Mouse (Mus musculus) embryo, embryonic 10 days (tissue): ENCODE results near the gene Kdm2a.
"Not testable (repeated sequence)": the region's sequence is repeated elsewhere in the genome, so short reads cannot be mapped to it uniquely, and the experiment has no call there.

ENCODE experiments used
- DNase-seq: peaks from one replicate; pipeline ENCODE4 v3.0.0-alpha.2; 2015; ENCODE audit warnings: low spot score

Kdm2a gene

GRCm38 (mm10) chr19:4417183-4417582 lies 19.1 kb upstream of the Kdm2a start:
- peak; percentile 88 for DNase-seq

DNA sequence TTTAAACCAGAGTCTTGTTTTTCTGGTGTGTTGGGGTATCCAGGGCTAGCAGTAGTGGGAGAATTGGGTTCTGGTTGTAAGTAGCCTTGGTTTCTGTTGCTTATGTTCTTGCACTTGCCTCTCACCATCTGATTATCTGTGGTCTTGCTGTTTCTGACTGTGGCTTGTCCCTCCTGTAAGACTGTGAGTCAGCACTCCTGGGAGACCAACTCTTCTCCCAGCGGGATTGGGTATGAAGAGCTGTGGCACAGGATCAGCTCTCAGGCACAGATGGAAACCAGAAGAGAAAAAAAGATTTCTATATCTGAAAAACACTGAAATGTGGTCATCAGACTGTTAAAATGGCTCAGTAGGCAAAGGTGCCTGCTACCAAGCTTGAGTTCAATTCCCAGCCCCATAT lies 16.5 kb upstream of the Kdm2a start:
- DNase-seq, result no peak

DNA sequence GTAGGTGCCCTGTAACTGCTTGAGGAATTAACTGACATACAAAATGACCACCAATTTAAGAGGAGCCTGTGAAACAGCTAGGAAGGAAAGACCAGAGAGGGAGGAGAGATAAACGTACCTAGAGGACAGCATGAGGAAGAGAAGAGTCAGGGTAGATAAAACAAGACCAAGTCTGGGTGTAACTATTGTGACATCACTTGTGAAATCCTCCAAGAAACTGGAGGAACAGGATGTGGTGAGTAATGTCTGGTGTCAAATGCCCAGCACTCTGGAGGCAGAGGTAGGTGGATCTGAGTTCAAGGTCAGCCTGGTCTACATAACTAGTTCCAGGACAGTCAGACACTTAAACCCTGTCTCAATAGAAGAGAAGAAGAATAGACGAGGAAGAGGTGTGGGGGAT lies 11.0 kb upstream of the Kdm2a start:
- no peak for DNase-seq

DNA sequence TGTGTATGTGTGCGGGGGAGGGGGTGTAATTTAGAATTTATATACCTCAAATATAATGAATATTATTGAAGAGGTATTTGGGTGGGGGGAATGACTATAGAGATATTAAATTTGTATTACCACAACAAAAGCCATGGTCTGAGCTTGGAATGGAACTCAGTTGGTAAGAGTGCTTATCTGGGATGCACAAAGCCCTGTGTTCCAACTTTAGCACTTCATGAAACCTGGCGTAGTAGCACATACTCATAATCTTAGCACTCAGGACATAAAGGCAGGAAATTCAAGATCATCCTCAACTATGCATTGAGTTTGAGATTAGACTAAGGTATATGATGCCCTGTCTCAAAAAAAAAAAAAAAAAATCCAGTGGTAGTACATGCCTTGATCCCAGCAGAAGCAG lies 6.8 kb upstream of the Kdm2a start:
- no peak for DNase-seq

GRCm38 (mm10) chr19:4398959-4399358 lies 874 bp upstream of the Kdm2a start:
- DNase-seq, result no peak

DNA sequence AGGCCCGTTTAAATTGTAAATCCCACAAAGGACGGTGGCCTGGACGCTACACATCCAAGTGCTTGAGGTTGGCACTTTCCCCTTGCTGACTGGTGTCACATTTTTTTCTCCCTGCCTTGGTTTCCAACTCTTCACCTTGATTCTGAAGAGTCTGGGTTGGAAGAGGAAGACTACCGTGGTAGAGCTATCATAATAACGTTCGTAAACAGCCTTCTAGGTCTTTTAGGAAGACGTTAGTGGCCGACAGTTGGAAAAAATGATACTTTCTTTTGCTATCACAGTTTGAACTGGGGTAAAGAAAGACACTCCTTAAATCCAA lies 504 bp upstream of the Kdm2a start:
- DNase-seq, result no peak

DNA sequence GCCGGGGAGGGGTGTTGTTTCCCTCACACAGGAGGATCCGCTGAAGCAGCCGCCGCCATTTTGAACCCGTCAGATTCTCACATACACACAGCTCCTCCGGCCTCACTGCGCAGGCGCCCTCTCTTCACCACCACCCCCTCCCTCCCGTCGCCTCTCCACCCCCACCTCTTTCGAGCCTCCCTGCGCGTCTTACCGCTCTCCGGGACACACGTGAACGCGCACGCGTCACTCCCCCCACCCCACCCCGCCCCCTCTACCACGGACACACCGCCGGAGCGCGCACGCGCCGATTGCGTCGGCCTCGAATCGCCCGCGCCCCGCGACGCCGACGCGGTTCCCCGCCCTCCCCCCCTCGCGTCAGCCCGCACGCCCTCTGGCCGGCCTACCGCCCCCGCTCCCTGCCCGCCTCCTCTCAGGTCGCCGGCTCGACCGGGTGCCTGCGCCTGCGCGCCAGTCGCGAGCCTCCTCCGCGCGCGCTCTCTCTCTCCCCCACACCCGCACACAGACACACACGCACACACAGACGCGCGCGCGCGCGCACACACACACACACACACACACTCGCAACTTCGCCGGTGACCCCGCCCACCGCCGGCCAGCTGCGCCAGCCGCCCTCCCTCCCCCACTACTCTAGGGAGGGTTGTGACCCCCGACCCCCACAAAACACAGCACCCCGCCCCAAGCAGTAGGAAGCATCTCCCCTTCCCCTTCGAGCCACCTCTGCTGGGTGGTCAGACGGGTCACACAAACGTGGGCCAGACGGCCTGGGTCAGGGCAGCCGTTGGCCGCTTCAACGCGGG lies 887 bp downstream of the Kdm2a start:
- DNase-seq, result peak; percentile 98

DNA sequence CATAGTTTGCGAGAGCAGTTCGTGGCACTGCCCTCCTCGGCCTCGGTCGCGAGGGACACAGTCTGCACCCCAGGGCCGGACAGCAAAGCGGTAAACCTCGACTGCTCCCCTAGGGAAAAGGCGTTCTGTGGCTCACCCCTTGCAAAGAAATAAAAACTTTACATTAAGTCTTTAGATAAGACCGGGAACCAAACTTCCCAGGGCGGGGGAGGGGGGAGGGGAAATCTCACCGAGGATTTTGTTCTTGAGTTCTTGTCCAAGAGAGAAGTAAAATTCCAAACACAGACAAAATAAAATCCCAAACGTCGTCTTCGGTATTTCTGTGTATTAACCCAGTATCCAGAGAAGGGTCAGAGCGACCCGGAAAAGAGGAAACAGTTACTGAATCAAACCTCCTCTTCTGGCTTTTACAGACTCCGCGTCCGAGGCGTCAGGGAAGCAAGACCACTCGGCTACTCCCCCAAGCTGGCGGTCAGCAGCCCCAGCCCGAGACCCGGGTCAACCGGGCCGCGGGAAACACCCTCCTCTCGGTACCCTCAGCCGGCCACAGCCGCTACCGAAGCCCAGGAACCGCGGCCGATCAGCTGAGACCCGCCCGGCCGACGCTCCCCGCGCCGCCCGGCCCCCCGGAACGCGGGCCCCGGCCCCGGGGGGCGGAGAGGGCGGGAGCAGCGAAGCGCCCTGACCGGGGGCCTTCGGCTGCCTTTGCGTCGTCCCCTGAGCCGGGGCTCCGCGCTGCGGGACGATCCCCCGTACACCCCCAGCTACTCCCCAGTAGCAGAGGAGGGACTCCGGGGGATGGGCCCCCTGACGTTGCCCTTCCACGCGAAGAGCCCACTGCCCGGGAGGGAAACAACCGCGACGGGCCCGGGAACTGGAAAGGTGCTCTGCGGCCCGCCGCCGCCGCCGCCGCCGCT lies 1.7 kb downstream of the Kdm2a start:
- peak; percentile 32 for DNase-seq

GRCm38 (mm10) chr19:4387276-4387675 lies 10.8 kb downstream of the Kdm2a start:
- no peak for DNase-seq

- no peak for DNase-seq
These were observed 13.1 kb downstream of the Kdm2a start for GRCm38 (mm10) chr19:4385026-4385425.

GRCm38 (mm10) chr19:4384322-4384721 lies 13.8 kb downstream of the Kdm2a start:
- DNase-seq, result no peak

DNA sequence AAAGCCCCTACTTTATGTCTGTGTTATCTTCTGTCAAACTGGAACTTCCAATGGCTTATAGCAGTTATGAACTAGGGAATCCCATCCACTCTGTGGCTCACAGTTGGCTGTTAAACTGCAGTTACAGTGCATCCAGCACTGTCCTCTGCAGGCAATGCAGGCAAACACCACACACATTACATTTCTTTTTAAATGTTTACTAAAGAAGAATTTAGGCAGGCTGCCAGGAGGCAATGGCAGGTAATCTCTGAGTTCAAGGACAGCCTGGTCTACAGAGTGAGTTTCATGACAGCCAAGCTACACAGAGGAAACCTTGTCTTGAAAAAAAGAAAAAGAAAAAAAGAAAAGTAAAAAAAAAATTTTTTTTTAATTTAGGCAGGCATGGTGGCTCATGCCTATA lies 14.8 kb downstream of the Kdm2a start:
- DNase-seq, result no peak

GRCm38 (mm10) chr19:4382303-4382702 lies 15.8 kb downstream of the Kdm2a start:
- DNase-seq, result not testable (repeated sequence)

- DNase-seq, result no peak
These were observed 27.4 kb downstream of the Kdm2a start for GRCm38 (mm10) chr19:4370656-4371055.

- DNase-seq, result no peak
These were observed 27.8 kb downstream of the Kdm2a start for GRCm38 (mm10) chr19:4370254-4370653.

GRCm38 (mm10) chr19:4349455-4349854 lies 48.6 kb downstream of the Kdm2a start:
- no peak for DNase-seq

- DNase-seq, result no peak
These were observed 51.6 kb downstream of the Kdm2a start for GRCm38 (mm10) chr19:4346479-4346878.

DNA sequence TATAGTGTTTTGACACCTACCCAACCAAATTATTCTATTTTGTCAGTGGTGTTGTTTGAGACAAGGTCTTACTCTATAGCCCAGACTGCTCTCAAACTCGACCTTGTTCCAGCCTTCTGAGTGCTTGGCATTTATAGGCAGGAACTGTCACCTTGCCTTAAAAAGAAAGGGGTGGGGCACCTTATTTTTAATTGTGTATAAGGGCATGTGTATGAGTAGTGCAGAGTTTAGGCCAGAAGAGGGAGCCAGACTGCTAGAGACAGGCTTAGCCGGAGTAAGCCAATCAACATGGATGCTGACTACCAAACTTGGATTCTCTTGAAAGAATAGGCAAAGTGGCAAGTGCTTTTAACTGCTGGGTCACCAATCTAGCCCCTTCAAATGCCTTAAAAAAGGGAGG lies 59.9 kb downstream of the Kdm2a start:
- DNase-seq, result peak; percentile 81

GRCm38 (mm10) chr19:4333791-4334190 lies 64.3 kb downstream of the Kdm2a start:
- peak; percentile 97 for DNase-seq

- peak; percentile 34 for DNase-seq
These were observed 64.8 kb downstream of the Kdm2a start for GRCm38 (mm10) chr19:4333100-4333775.

GRCm38 (mm10) chr19:4332653-4333052 lies 65.4 kb downstream of the Kdm2a start:
- DNase-seq, result peak; percentile 78

GRCm38 (mm10) chr19:4331273-4331672 lies 66.8 kb downstream of the Kdm2a start:
- DNase-seq, result no peak

DNA sequence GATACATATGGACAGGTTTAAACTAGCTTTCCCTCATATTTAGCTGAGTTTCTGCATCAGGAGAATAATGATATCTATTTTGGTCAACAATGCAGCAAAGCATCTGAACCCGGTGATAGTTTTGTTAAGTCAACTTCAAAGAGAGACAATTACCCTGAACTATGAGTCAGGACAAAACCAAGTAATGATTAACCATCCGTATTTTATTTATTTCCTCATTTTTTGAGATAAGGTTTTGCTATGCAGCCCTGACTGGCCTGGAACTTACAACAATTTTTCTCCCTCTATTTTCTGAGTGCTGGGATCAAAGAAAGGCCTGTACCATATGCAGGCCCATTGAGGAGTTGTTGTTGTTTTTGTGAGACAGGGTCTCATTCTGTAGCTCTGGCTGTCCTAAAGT lies 67.5 kb downstream of the Kdm2a start:
- DNase-seq, result no peak
